Mouse (Mus musculus): ENCODE results near the gene Cdx4.

The Cdx4 gene

GRCm38 (mm10) chrX:103321146-103321545, at the start of gene Cdx4:
Cdx4 (plus strand) TSS chrX:103321398.
- no peak for DNase-seq

- DNase-seq: peak; percentile 41 to 56
These were observed 46.9 kb upstream of the Cdx4 start for GRCm38 (mm10) chrX:103274325-103274724.

- no peak for DNase-seq
These were observed 34.1 kb upstream of the Cdx4 start for GRCm38 (mm10) chrX:103286899-103287722.

- DNase-seq: no peak
These were observed 33.3 kb upstream of the Cdx4 start for GRCm38 (mm10) chrX:103287846-103288377.

- peak; percentile 1 to 16 for DNase-seq
These were observed 32.5 kb upstream of the Cdx4 start for GRCm38 (mm10) chrX:103288485-103289330.

- no peak for DNase-seq
These were observed 22.3 kb upstream of the Cdx4 start for GRCm38 (mm10) chrX:103298937-103299336.

GRCm38 (mm10) chrX:103308262-103308661, 12.9 kb upstream of the Cdx4 start:
- no peak for DNase-seq

- no peak for DNase-seq
These were observed 9.5 kb upstream of the Cdx4 start for GRCm38 (mm10) chrX:103311723-103312122.

- DNase-seq: no peak
These were observed 7.1 kb upstream of the Cdx4 start for GRCm38 (mm10) chrX:103314146-103314545.

GRCm38 (mm10) chrX:103325900-103326299, 4.7 kb downstream of the Cdx4 start:
- DNase-seq: no peak

- DNase-seq: no peak
These were observed 8.2 kb downstream of the Cdx4 start for GRCm38 (mm10) chrX:103329386-103329785.

GRCm38 (mm10) chrX:103331125-103331858, 10.1 kb downstream of the Cdx4 start:
- no peak for DNase-seq

- DNase-seq: no peak
These were observed 20.3 kb downstream of the Cdx4 start for GRCm38 (mm10) chrX:103341369-103342113.

GRCm38 (mm10) chrX:103355784-103356183, 34.6 kb downstream of the Cdx4 start:
- DNase-seq: no peak

- DNase-seq: peak; percentile 83 to 89
These were observed 35.1 kb downstream of the Cdx4 start, which contains the start of gene Chic1 for GRCm38 (mm10) chrX:103356287-103356686. Chic1 (plus strand) TSS chrX:103356476.

GRCm38 (mm10) chrX:103356761-103357236, 35.6 kb downstream of the Cdx4 start:
- DNase-seq: peak; percentile 8 to 35

GRCm38 (mm10) chrX:103366201-103366600, 45.0 kb downstream of the Cdx4 start:
- no peak for DNase-seq

- DNase-seq: no peak
These were observed 47.5 kb downstream of the Cdx4 start for GRCm38 (mm10) chrX:103368650-103369049.

GRCm38 (mm10) chrX:103371221-103371620, 50.0 kb downstream of the Cdx4 start:
- DNase-seq: peak; percentile 4 to 14

GRCm38 (mm10) chrX:103371627-103372026, 50.4 kb downstream of the Cdx4 start:
- peak in 1 of 2 experiments; percentile 4 for DNase-seq

GRCm38 (mm10) chrX:103374250-103374649, 53.1 kb downstream of the Cdx4 start:
- DNase-seq: peak; percentile 14 to 17

Data from kidney, postnatal 4 days (tissue).